In the genomic region with DNA sequence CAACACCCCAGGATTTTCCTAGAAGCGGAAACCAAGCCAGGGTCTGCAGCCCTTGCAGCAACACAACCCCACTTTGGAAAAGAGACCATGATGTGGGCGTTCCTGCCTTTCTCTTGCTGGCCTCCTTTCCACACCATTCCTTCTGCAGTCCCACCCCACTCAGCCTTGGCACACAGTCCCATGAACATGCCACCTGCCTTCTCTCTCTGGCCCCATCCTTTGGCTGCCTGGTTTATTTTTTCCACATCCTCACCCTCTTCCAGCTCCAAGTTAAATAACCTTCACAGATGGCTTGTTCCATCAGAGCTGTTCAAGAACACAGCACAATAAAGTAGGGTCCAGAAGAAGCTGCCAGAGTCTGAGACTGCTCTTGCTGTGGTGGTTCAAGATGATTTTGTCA, we compare ENCODE assay signal across 9 mouse cellular contexts. TPM values are rescaled to one million over a fixed set of nuclear protein-coding genes. Genes with fewer than 3 reads are reported as not detected.
DNase-seq lines count a peak whose midpoint lies in the region.
"Had no signal": no experiment of that assay in that cellular context is flagged by ENCODE, and none has a peak within 500 bp of the region (broad histone marks: within the 10 kb centered on the region; RNA-seq: fewer than 3 reads in every experiment).

No protein-coding gene starts in this region.

- DNase-seq in frontal cortex, postnatal 36 days (ENCODE audit: low spot score in 2 of 2), result peak; percentile 62 to 63
- DNase-seq in frontal cortex, postnatal 25 days (ENCODE audit: low spot score in 2 of 2), result no peak
- peak; percentile 45 for DNase-seq in layer of hippocampus, adult 11-12 months (ENCODE audit: low spot score)
- DNase-seq in layer of hippocampus, postnatal 25 days (ENCODE audit: extremely low spot score in 1 of 2, low spot score in 1 of 2), result no peak
- peak; percentile 70 for DNase-seq in cerebellum, postnatal 14 days
- peak; percentile 40 to 57 for DNase-seq in right cerebral cortex, postnatal 10 days (ENCODE audit: low spot score in 2 of 2)
- DNase-seq in adrenal gland, postnatal 36 days, result no peak
- no peak for DNase-seq in thymus, postnatal 36 days
- DNase-seq: kidney, adult 11 months had no signal

RNA-seq across cellular contexts. Expression of gene Hic1, which starts 50.0 kb away (rescaled TPM):
- total RNA-seq in layer of hippocampus, postnatal 25 days (2021), result 1 to 10 TPM; 2.5 to 3.2 TPM
- total RNA-seq in adrenal gland, postnatal 36 days (2021), result 1 to 10 TPM; 8.3 to 9.0 TPM

RNA-seq across cellular contexts. Expression of gene Ovca2, which starts 59.3 kb away (rescaled TPM):
- 10 to 100 TPM; 18.2 to 18.3 TPM for total RNA-seq in layer of hippocampus, postnatal 25 days (2021)
- 10 to 100 TPM; 20.7 to 22.4 TPM for total RNA-seq in adrenal gland, postnatal 36 days (2021)

Comparison
In these comparisons a context has a peak if more than half of its experiments do, and no peak if none do; other contexts are left out.
1. DNase-seq: peak in frontal cortex, postnatal 36 days (2 of 2), layer of hippocampus, adult 11-12 months (single experiment), cerebellum, postnatal 14 days (2 of 2) and right cerebral cortex, postnatal 10 days (2 of 2); none in frontal cortex, postnatal 25 days (0 of 2), layer of hippocampus, postnatal 25 days (0 of 2), adrenal gland, postnatal 36 days (0 of 2) and thymus, postnatal 36 days (0 of 2).